Mouse (Mus musculus) left cerebral cortex, postnatal 10 days (tissue): ENCODE measurements at regions not wholly inside any gene's neighbourhood (a gene's known extent, or its start where the extent isn't known, plus 50 kb on each side); places are given as distances from the start of the nearest gene placed in this dataset.

Source experiments
- DNase-seq, 2 experiments: peaks; one replicate each; pipeline ENCODE4 v3.0.0; 2021 to 2022; ENCODE audit warnings: low spot score in 2 of 2, mixed read lengths in 1 of 2; ENCODE audit errors: extremely low spot score in 1 of 2
- intact Hi-C: fragments of 180-260 bp; cut with DNase I; formaldehyde crosslinking; loops from one replicate; pipeline ENCODE4 v1.15.1; 2025

- intact Hi-C loops: no loop called here
- no peak for DNase-seq
Observed at GRCm38 (mm10) chr15:29026219-29026618, 822.7 kb downstream of the Dnah5 start.

- DNase-seq: no peak
Observed at GRCm38 (mm10) chr15:29038903-29039302, 835.4 kb downstream of the Dnah5 start.

GRCm38 (mm10) chr15:29051166-29051565 lies 847.6 kb downstream of the Dnah5 start:
- intact Hi-C loops: no loop called here

More at GRCm38 (mm10) chr15:29038903-29039302, 835.4 kb downstream of the Dnah5 start:
- intact Hi-C loops: no loop called here

GRCm38 (mm10) chr15:29051787-29052186 lies 848.2 kb downstream of the Dnah5 start:
- intact Hi-C loops: no loop called here
- peak in 1 of 2 experiments; percentile 3 for DNase-seq

More at GRCm38 (mm10) chr15:29051166-29051565, 847.6 kb downstream of the Dnah5 start:
- no peak for DNase-seq

GRCm38 (mm10) chr15:29061016-29061415 lies 857.5 kb downstream of the Dnah5 start:
- no peak for DNase-seq
- intact Hi-C loops: no loop called here

- intact Hi-C loops: no loop called here
- DNase-seq: no peak
Observed at GRCm38 (mm10) chr15:29069066-29069465, 865.5 kb downstream of the Dnah5 start.

- no peak for DNase-seq
- intact Hi-C loops: no loop called here
Observed at GRCm38 (mm10) chr15:29077748-29078147, 874.2 kb downstream of the Dnah5 start.

- DNase-seq: no peak
- intact Hi-C loops: no loop called here
Observed at GRCm38 (mm10) chr15:29104541-29104940, 901.0 kb downstream of the Dnah5 start.

GRCm38 (mm10) chr15:29146631-29147030 lies 943.1 kb downstream of the Dnah5 start:
- no peak for DNase-seq
- intact Hi-C loops: no loop called here
